Mouse (Mus musculus) embryonic facial prominence, embryonic 15.5 days (tissue): ENCODE results near the gene Nqo2. TPM values are rescaled to one million over a fixed set of nuclear protein-coding genes. Genes with fewer than 3 reads are reported as not detected.

Experiments used
- ATAC-seq: fragments of 200-750 bp; cut with Nextera tagmentation; 2 replicates; pipeline ENCODE4 v1.8.0; 2017; ENCODE audit warnings: low read depth, moderate TSS enrichment; ENCODE audit not compliant: insufficient number of reproducible peaks, low FRiP score, low TSS enrichment
- H3K27ac ChIP-seq: fragments of 300-500 bp; sonication (generic); replicated peaks from 2 replicates; pipeline ENCODE4 v1.5.1; 2015; ENCODE audit warnings: mild to moderate bottlenecking, inconsistent platforms
- H3K27me3 ChIP-seq: fragments of 300-500 bp; sonication (generic); 2 replicates; pipeline ENCODE4 v1.6.1; 2015; ENCODE audit warnings: inconsistent platforms
- H3K36me3 ChIP-seq: fragments of 300-500 bp; sonication (generic); 2 replicates; pipeline ENCODE4 v1.6.1; 2015; ENCODE audit warnings: mild to moderate bottlenecking, inconsistent platforms
- H3K4me1 ChIP-seq: fragments of 300-500 bp; sonication (generic); 2 replicates; pipeline ENCODE4 v1.6.1; 2015; ENCODE audit warnings: inconsistent platforms
- H3K4me2 ChIP-seq: fragments of 300-500 bp; sonication (generic); replicated peaks from 2 replicates; pipeline ENCODE4 v1.6.1; 2015; ENCODE audit warnings: mild to moderate bottlenecking, inconsistent platforms
- H3K4me3 ChIP-seq: fragments of 300-500 bp; sonication (generic); replicated peaks from 2 replicates; pipeline ENCODE4 v1.5.1; 2015; ENCODE audit warnings: mild to moderate bottlenecking, inconsistent platforms
- H3K9ac ChIP-seq: fragments of 300-500 bp; sonication (generic); 2 replicates; pipeline ENCODE4 v1.6.1; 2015; ENCODE audit warnings: inconsistent platforms
- H3K9me3 ChIP-seq: fragments of 300-500 bp; sonication (generic); replicated peaks from 2 replicates; pipeline ENCODE4 v1.6.1; 2016; ENCODE audit warnings: inconsistent platforms
- WGBS: fragments of 180-500 bp; shearing (Covaris S2); methylation state at CpG from one replicate; pipeline ENCODE4 v1.1.7; 2015; 5-methylcytosine and 5-hydroxymethylcytosine counted together
- polyA plus RNA-seq: library from polyadenylated mRNA; unstranded; fragments of >200 nt; fragmentation: Nextera tagmentation; extraction: Ambion mirVana; gene quantifications from 2 replicates; pipeline ENCODE4 v1.2.1, GENCODE M21; 2015

Nqo2 gene
- polyA plus RNA-seq, 1 experiment from 2014 or later = 19.1 TPM

GRCm38 (mm10) chr13:34002058-34003006, 37.8 kb downstream of the Nqo2 start, which contains the start of the genes Ripk1 and Serpinb6a:
Gene Ripk1 (plus strand): TSS chr13:34002363.
Gene Serpinb6a (minus strand): TSS chr13:34002794.
- Histone ChIP-seq H3K4me1 (peaks cover 9% of the 10 kb centered on the region; the same call in 1 of the 2 replicates), H3K27ac (peak within 1 kb of the TSS; percentile 88), H3K4me2 (peak within 1 kb of the TSS; percentile 78), H3K9ac (peak within 1 kb of the TSS; percentile 87), H3K27me3 (no peaks in the 10 kb centered on the region), H3K9me3 (no peaks in the 10 kb centered on the region), H3K36me3 (0 out of 2 replicates have a peak, but pooled peaks cover 2% of the 10 kb centered on the region), H3K4me3 (peak within 1 kb of the TSS; percentile 99)
- WGBS = under 1% methylated on average over 92 of the region's 92 CpGs
- ATAC-seq = peak; percentile 99

DNA sequence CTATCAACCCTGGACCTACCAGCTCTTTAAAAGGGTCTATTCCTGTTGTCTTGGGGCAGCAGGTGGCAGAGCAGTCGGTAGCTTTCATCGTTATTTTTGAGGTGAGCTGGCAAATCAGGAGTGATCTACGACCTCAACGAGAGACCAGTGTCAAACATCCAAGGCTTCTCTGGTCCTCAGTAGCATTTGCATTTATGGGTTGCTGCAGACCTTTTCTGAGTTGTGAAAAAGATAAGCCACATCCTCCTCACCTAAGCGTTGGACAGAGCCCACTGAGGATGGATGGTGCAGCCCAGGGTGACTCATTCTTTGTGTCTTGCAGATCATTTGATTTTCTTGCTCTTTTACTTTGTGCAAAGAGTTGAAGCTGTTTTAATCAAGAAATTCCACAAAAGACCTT, 38.6 kb downstream of the Nqo2 start:
- 10% methylated on average over 5 of the region's 5 CpGs for WGBS
- ATAC-seq = no peak
- H3K27me3 ChIP-seq = no peaks in the 10 kb centered on the region

GRCm38 (mm10) chr13:34007234-34007633, 42.7 kb downstream of the Nqo2 start:
- Histone ChIP-seq H3K4me2 (no peak overlapping the region), H3K27ac (no peak overlapping the region), H3K36me3 (peaks cover 15% of the 10 kb centered on the region), H3K9me3 (no peaks in the 10 kb centered on the region), H3K4me3 (no peak overlapping the region), H3K27me3 (no peaks in the 10 kb centered on the region), H3K4me1 (peaks cover 5% of the 10 kb centered on the region; the same call in 1 of the 2 replicates), H3K9ac (no peak overlapping the region)
- WGBS = 64% methylated on average over 2 of the region's 2 CpGs
- ATAC-seq = no peak

More for the DNA sequence above, 38.6 kb downstream of the Nqo2 start:
- Histone ChIP-seq H3K9ac (peak overlapping the region; percentile 31), H3K36me3 (no peaks in the 10 kb centered on the region), H3K4me1 (peaks cover 9% of the 10 kb centered on the region; the same call in 1 of the 2 replicates), H3K4me3 (peak overlapping the region; percentile 99), H3K27ac (0 out of 2 replicates have a peak overlapping the region, but pooled peaks have one; percentile 88), H3K9me3 (no peaks in the 10 kb centered on the region), H3K4me2 (peak overlapping the region; percentile 78)

- no peak overlapping the region for H3K9ac ChIP-seq
- H3K27ac ChIP-seq = no peak overlapping the region
- WGBS = 92% methylated on average over 9 of the region's 9 CpGs
- H3K9me3 ChIP-seq = no peaks in the 10 kb centered on the region
- no peaks in the 10 kb centered on the region for H3K27me3 ChIP-seq
- no peak for ATAC-seq
- H3K4me3 ChIP-seq = no peak overlapping the region
- H3K4me2 ChIP-seq = no peak overlapping the region
- H3K4me1 ChIP-seq = no peaks in the 10 kb centered on the region
- H3K36me3 ChIP-seq = peaks cover 59% of the 10 kb centered on the region
Observed at GRCm38 (mm10) chr13:34016927-34017569, 52.6 kb downstream of the Nqo2 start.

DNA sequence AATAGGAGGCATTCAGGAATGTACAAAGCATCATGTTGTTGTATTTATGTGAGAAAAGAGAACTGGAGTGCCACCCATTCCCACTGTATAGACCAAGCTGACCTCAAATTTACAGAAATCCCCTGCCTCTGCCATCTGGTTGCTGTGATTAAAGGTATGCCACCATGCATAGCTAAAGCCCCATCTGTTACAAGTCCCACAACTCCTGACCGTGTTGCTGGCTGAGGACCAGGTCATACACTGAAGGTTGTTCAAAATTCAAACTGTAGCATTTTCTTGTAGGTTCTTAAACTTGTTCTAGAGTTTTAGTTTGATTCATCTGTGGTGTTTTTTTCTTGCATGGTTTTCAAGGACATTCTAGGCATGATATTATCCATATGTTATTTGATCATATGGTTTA, 54.0 kb downstream of the Nqo2 start:
- H3K9me3 ChIP-seq = no peaks in the 10 kb centered on the region
- H3K4me3 ChIP-seq = no peak overlapping the region
- H3K4me2 ChIP-seq = no peak overlapping the region
- no peak overlapping the region for H3K27ac ChIP-seq
- peaks cover 62% of the 10 kb centered on the region for H3K36me3 ChIP-seq
- H3K9ac ChIP-seq = no peak overlapping the region
- no peaks in the 10 kb centered on the region for H3K27me3 ChIP-seq
- ATAC-seq = no peak
- WGBS = 81% methylated on average over 1 of the region's 1 CpGs
- H3K4me1 ChIP-seq = no peaks in the 10 kb centered on the region

GRCm38 (mm10) chr13:34021998-34022397, 57.5 kb downstream of the Nqo2 start:
- Histone ChIP-seq H3K4me3 (no peak overlapping the region), H3K4me2 (no peak overlapping the region), H3K4me1 (no peaks in the 10 kb centered on the region), H3K9me3 (no peaks in the 10 kb centered on the region), H3K9ac (no peak overlapping the region), H3K36me3 (peaks cover 47% of the 10 kb centered on the region), H3K27me3 (no peaks in the 10 kb centered on the region), H3K27ac (no peak overlapping the region)
- 67% methylated on average over 2 of the region's 2 CpGs for WGBS
- ATAC-seq = no peak

DNA sequence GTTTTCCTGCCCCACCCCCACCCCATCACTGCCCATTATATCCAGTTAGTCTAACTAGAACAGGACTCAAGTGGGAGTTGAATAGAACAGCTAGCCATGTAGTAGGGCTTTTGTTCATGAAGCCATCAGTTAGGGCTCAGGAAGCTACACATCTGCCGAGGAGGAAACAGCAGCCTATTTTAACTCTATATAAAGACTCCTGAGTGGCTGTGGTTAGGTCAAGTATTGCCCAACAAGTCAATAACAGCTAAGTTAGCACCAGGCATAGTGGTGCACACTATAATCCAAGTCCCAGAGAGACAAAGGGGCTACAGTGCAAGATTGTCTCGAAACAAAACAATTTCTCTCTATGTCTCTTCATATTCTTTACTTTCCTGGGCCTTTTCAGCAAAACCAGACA, 67.6 kb downstream of the Nqo2 start:
- no peak for ATAC-seq
- WGBS = 81% methylated on average over 2 of the region's 2 CpGs
- H3K27me3 ChIP-seq = no peaks in the 10 kb centered on the region
- H3K4me2 ChIP-seq = no peak overlapping the region
- H3K27ac ChIP-seq = no peak overlapping the region
- no peaks in the 10 kb centered on the region for H3K9me3 ChIP-seq
- no peak overlapping the region for H3K9ac ChIP-seq
- peaks cover 43% of the 10 kb centered on the region for H3K36me3 ChIP-seq
- H3K4me3 ChIP-seq = no peak overlapping the region
- peaks cover under 1% of the 10 kb centered on the region for H3K4me1 ChIP-seq

DNA sequence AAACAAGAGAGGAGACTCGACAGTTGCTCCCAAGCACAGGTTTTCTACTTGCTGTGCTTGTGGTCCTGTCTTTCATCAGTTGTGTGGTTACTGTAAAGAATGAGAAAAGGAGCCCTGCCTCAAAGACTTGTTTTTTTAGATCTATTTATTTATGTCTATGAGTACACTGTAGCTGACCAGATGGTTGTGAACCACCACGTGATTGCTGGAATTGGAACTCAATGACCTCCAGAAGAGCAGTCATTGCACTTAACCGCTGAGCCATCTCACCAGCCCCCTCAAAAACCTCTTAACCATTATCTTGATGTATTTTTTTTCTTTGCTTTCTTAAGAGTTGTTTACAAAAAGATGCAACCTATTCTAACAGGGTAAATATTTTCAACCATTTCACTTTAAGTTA, 70.9 kb downstream of the Nqo2 start:
- Histone ChIP-seq H3K4me1 (peaks cover 12% of the 10 kb centered on the region), H3K27me3 (no peaks in the 10 kb centered on the region), H3K27ac (no peak overlapping the region), H3K9me3 (no peaks in the 10 kb centered on the region), H3K36me3 (peaks cover 29% of the 10 kb centered on the region), H3K9ac (no peak overlapping the region), H3K4me3 (no peak overlapping the region), H3K4me2 (no peak overlapping the region)
- ATAC-seq = no peak
- 85% methylated on average over 3 of the region's 3 CpGs for WGBS

DNA sequence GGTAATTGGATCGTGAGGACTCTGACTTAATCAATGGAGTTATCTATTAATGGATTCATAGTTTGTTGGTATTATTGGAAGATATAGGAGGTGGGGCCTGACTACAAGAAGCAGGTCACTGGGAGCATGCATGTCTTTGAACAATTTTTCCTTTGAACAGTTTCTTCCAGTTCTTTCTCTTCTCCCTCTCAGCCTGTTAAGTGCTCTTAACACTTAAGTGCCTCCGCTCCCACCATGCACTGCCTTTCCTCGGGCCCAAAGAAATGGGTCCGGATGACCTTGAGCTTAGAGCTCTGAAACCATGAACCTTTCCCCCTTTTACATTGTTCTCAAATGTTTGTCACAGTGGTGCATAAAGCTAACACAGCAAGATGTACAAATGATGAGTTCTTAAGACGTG, 72.2 kb downstream of the Nqo2 start:
- Histone ChIP-seq H3K4me2 (no peak overlapping the region), H3K27me3 (no peaks in the 10 kb centered on the region), H3K9me3 (no peaks in the 10 kb centered on the region), H3K36me3 (peaks cover 19% of the 10 kb centered on the region), H3K27ac (peak overlapping the region; percentile 78), H3K9ac (no peak overlapping the region), H3K4me1 (peaks cover 12% of the 10 kb centered on the region), H3K4me3 (no peak overlapping the region)
- ATAC-seq = no peak
- WGBS = 84% methylated on average over 5 of the region's 5 CpGs

DNA sequence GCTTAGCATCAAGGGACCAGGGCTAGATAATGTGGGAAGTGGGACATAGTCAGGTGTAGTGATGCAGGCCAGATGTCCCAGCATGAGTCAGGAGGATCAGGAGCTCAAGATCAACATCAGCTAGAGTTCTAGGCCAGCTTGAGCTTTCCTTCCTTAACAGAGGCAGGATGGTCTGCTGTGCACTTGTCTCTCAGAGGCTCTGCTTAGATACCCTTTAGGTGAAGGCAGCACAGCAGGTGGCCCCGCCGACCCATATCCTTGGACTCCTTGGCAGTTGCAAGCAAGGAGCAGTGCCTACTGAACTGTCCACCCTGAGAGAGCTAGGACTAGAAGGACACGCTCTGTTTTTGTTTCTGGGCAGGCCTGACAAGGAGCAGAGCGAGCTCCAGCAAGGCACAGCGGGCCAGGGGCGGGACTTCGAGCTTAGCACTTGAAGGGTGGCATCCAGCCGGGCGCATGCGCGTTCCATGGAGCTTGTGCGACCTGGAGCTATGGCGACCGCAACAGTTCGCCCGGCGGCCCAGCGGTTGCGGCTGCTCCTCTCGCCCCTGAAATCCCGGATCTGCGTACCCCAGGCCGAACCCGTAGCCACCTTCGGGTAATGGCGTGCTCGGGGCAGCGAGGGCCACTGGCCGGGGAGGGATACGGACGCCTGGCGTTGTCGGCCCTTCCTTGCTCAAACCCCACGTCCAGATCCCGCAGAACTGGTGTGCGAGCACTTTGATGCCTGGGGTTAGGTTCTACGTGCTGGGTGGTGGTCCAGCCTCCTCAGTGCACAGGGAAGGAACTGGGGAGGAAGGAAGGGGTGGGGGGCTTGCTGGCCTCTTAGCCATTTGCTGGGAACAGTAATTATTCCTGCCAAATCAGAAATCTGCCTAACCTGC, 72.9 kb downstream of the Nqo2 start, which contains the start of gene Bphl:
Bphl (plus strand) TSS at position 426 of the 884 bp plus-strand sequence.
- Histone ChIP-seq H3K9me3 (no peaks in the 10 kb centered on the region), H3K4me1 (peaks cover 12% of the 10 kb centered on the region), H3K27me3 (no peaks in the 10 kb centered on the region), H3K9ac (peak within 1 kb of the TSS; percentile 70), H3K27ac (peak within 1 kb of the TSS; percentile 78), H3K36me3 (peaks cover 17% of the 10 kb centered on the region), H3K4me3 (peak within 1 kb of the TSS; percentile 62), H3K4me2 (peak within 1 kb of the TSS; percentile 65)
- WGBS = under 1% methylated on average over 37 of the region's 37 CpGs
- ATAC-seq = peak; percentile 91
